Mouse (Mus musculus): ENCODE measurements around the gene Lpxn. TPM values are rescaled to one million over a fixed set of nuclear protein-coding genes. Genes with fewer than 3 reads are reported as not detected.

The Lpxn gene
- polyA plus RNA-seq, 1 experiment from 2014 or later = 0.74 TPM

- Histone ChIP-seq H3K36me3 (ENCODE audit: poor library complexity, severe bottlenecking) (no peaks in the 10 kb centered on the region), H3K9ac (no peak overlapping the region), H3K9me3 (replicated peaks) (no peaks in the 10 kb centered on the region), H3K27ac (no peak overlapping the region), H3K4me3 (no peak overlapping the region), H3K4me1 (no peaks in the 10 kb centered on the region), H3K4me2 (no peak overlapping the region), H3K27me3 (no peaks in the 10 kb centered on the region)
- ATAC-seq = no peak
- 72% methylated on average over 1 of the region's 1 CpGs for WGBS
Observed at GRCm38 (mm10) chr19:12812644-12813364, 16.8 kb downstream of the Lpxn start.

- no peaks in the 10 kb centered on the region for H3K27me3 ChIP-seq
- H3K4me2 ChIP-seq = no peak overlapping the region
- no peaks in the 10 kb centered on the region for H3K4me1 ChIP-seq
- 83% methylated on average over 1 of the region's 1 CpGs for WGBS
- no peak for ATAC-seq
- H3K36me3 ChIP-seq (ENCODE audit: poor library complexity, severe bottlenecking) = no peaks in the 10 kb centered on the region
- no peak overlapping the region for H3K9ac ChIP-seq
- no peak overlapping the region for H3K27ac ChIP-seq
- no peaks in the 10 kb centered on the region for H3K9me3 ChIP-seq (replicated peaks)
- no peak overlapping the region for H3K4me3 ChIP-seq
Observed at GRCm38 (mm10) chr19:12813883-12814282, 17.9 kb downstream of the Lpxn start.

- H3K9me3 ChIP-seq (replicated peaks) = no peaks in the 10 kb centered on the region
- H3K36me3 ChIP-seq (ENCODE audit: poor library complexity, severe bottlenecking) = no peaks in the 10 kb centered on the region
- H3K4me1 ChIP-seq = no peaks in the 10 kb centered on the region
- no peak for ATAC-seq
- H3K4me3 ChIP-seq = no peak overlapping the region
- H3K27me3 ChIP-seq = no peaks in the 10 kb centered on the region
- 90% methylated on average over 1 of the region's 1 CpGs for WGBS
- H3K4me2 ChIP-seq = no peak overlapping the region
- no peak overlapping the region for H3K27ac ChIP-seq
- H3K9ac ChIP-seq = no peak overlapping the region
Observed at GRCm38 (mm10) chr19:12818507-12818906, 22.5 kb downstream of the Lpxn start.

GRCm38 (mm10) chr19:12820383-12820782 is 24.4 kb downstream of the Lpxn start:
- no peak overlapping the region for H3K4me3 ChIP-seq
- H3K4me1 ChIP-seq = no peaks in the 10 kb centered on the region
- WGBS = 33% methylated on average over 4 of the region's 4 CpGs
- H3K4me2 ChIP-seq = no peak overlapping the region
- no peaks in the 10 kb centered on the region for H3K27me3 ChIP-seq
- no peaks in the 10 kb centered on the region for H3K36me3 ChIP-seq (ENCODE audit: poor library complexity, severe bottlenecking)
- no peaks in the 10 kb centered on the region for H3K9me3 ChIP-seq (replicated peaks)
- no peak overlapping the region for H3K27ac ChIP-seq
- H3K9ac ChIP-seq = no peak overlapping the region
- no peak for ATAC-seq

GRCm38 (mm10) chr19:12824549-12824948 is 28.6 kb downstream of the Lpxn start:
- H3K4me3 ChIP-seq = no peak overlapping the region
- H3K36me3 ChIP-seq (ENCODE audit: poor library complexity, severe bottlenecking) = no peaks in the 10 kb centered on the region
- H3K27me3 ChIP-seq = no peaks in the 10 kb centered on the region
- H3K9ac ChIP-seq = no peak overlapping the region
- ATAC-seq = no peak
- no peak overlapping the region for H3K4me2 ChIP-seq
- H3K4me1 ChIP-seq = no peaks in the 10 kb centered on the region
- H3K9me3 ChIP-seq (replicated peaks) = no peaks in the 10 kb centered on the region
- no peak overlapping the region for H3K27ac ChIP-seq
- 77% methylated on average over 4 of the region's 4 CpGs for WGBS

GRCm38 (mm10) chr19:12830823-12831430 is 34.9 kb downstream of the Lpxn start:
- Histone ChIP-seq H3K4me2 (no peak overlapping the region), H3K27ac (no peak overlapping the region), H3K9me3 (replicated peaks) (no peaks in the 10 kb centered on the region), H3K36me3 (ENCODE audit: poor library complexity, severe bottlenecking) (no peaks in the 10 kb centered on the region), H3K27me3 (no peaks in the 10 kb centered on the region), H3K4me1 (no peaks in the 10 kb centered on the region), H3K4me3 (no peak overlapping the region), H3K9ac (no peak overlapping the region)
- WGBS = 71% methylated on average over 2 of the region's 2 CpGs
- ATAC-seq = no peak

GRCm38 (mm10) chr19:12831559-12831958 is 35.6 kb downstream of the Lpxn start:
- WGBS = 63% methylated on average over 1 of the region's 1 CpGs

GRCm38 (mm10) chr19:12833625-12834024 is 37.6 kb downstream of the Lpxn start:
- H3K4me1 ChIP-seq = no peaks in the 10 kb centered on the region
- no peaks in the 10 kb centered on the region for H3K9me3 ChIP-seq (replicated peaks)
- no peak for ATAC-seq
- no peak overlapping the region for H3K27ac ChIP-seq
- H3K36me3 ChIP-seq (ENCODE audit: poor library complexity, severe bottlenecking) = no peaks in the 10 kb centered on the region
- H3K4me3 ChIP-seq = no peak overlapping the region
- H3K27me3 ChIP-seq = no peaks in the 10 kb centered on the region
- no peak overlapping the region for H3K4me2 ChIP-seq
- WGBS = 90% methylated on average over 3 of the region's 3 CpGs
- H3K9ac ChIP-seq = no peak overlapping the region

More at GRCm38 (mm10) chr19:12831559-12831958, 35.6 kb downstream of the Lpxn start:
- ATAC-seq = no peak
- Histone ChIP-seq H3K4me3 (no peak overlapping the region), H3K9me3 (replicated peaks) (no peaks in the 10 kb centered on the region), H3K27me3 (no peaks in the 10 kb centered on the region), H3K36me3 (ENCODE audit: poor library complexity, severe bottlenecking) (no peaks in the 10 kb centered on the region), H3K9ac (no peak overlapping the region), H3K4me1 (no peaks in the 10 kb centered on the region), H3K27ac (no peak overlapping the region), H3K4me2 (no peak overlapping the region)

- no peak for ATAC-seq
- H3K4me2 ChIP-seq = no peak overlapping the region
- H3K27me3 ChIP-seq = no peaks in the 10 kb centered on the region
- H3K4me3 ChIP-seq = no peak overlapping the region
- H3K9me3 ChIP-seq (replicated peaks) = no peaks in the 10 kb centered on the region
- 90% methylated on average over 1 of the region's 1 CpGs for WGBS
- no peak overlapping the region for H3K9ac ChIP-seq
- H3K36me3 ChIP-seq (ENCODE audit: poor library complexity, severe bottlenecking) = no peaks in the 10 kb centered on the region
- no peaks in the 10 kb centered on the region for H3K4me1 ChIP-seq
- H3K27ac ChIP-seq = no peak overlapping the region
Observed at GRCm38 (mm10) chr19:12838507-12838906, 42.5 kb downstream of the Lpxn start.

GRCm38 (mm10) chr19:12846382-12846781 is 50.4 kb downstream of the Lpxn start, which contains the start of gene Gm5244:
Gm5244 (plus strand) TSS chr19:12846682.
- ATAC-seq = no peak
- no peak within 1 kb of the TSS for H3K4me3 ChIP-seq
- no peaks in the 10 kb centered on the region for H3K27me3 ChIP-seq
- peaks cover 3% of the 10 kb centered on the region; the same call in 1 of the 2 replicates for H3K9me3 ChIP-seq (replicated peaks)
- H3K27ac ChIP-seq = no peak within 1 kb of the TSS
- no peak within 1 kb of the TSS for H3K4me2 ChIP-seq
- H3K4me1 ChIP-seq = no peaks in the 10 kb centered on the region
- H3K9ac ChIP-seq = no peak within 1 kb of the TSS
- no peaks in the 10 kb centered on the region for H3K36me3 ChIP-seq (ENCODE audit: poor library complexity, severe bottlenecking)

- Histone ChIP-seq H3K4me1 (no peaks in the 10 kb centered on the region), H3K9me3 (replicated peaks) (no peaks in the 10 kb centered on the region; the same call in 1 of the 2 replicates), H3K36me3 (ENCODE audit: poor library complexity, severe bottlenecking) (no peaks in the 10 kb centered on the region), H3K27ac (no peak within 1 kb of the TSS), H3K4me2 (no peak within 1 kb of the TSS), H3K4me3 (no peak within 1 kb of the TSS), H3K27me3 (no peaks in the 10 kb centered on the region), H3K9ac (no peak within 1 kb of the TSS)
- WGBS = 53% methylated on average over 1 of the region's 1 CpGs
- ATAC-seq = no peak
Observed at GRCm38 (mm10) chr19:12856983-12857382, 61.0 kb downstream of the Lpxn start, which contains the start of gene Olfr1444. Olfr1444 (plus strand) TSS chr19:12857283.

Data from forebrain, embryonic 13.5 days (tissue).